Mouse (Mus musculus) spleen, embryonic (tissue): ENCODE data around the gene Odf3.

Source experiments
- CTCF ChIA-PET: fragments of 350-600 bp; sonication (Branson Sonifier 250); formaldehyde crosslinking; loops from one replicate; lab custom pipeline; 2022; lab: Charles Lee

Odf3 gene

DNA sequence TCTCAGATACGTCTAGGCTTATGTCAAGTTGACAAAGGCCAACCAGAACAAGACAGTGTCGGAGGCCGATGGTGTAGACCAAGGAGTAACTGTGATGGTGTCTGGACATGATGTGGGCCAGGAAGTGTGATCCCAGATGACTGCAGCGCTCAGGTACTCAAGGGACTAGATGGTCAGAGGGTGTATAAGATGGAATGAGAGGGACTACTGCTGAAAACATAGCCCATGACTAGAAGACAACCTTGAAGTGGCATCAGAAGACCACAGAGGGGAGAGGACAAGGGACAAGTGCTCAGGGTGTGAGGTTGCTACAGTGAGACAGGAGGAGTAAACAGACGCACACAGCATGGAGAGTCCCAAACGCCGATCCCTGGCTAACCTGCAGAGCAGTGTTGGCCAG is 3.8 kb upstream of the Odf3 start:
- CTCF ChIA-PET: no interaction called here

DNA sequence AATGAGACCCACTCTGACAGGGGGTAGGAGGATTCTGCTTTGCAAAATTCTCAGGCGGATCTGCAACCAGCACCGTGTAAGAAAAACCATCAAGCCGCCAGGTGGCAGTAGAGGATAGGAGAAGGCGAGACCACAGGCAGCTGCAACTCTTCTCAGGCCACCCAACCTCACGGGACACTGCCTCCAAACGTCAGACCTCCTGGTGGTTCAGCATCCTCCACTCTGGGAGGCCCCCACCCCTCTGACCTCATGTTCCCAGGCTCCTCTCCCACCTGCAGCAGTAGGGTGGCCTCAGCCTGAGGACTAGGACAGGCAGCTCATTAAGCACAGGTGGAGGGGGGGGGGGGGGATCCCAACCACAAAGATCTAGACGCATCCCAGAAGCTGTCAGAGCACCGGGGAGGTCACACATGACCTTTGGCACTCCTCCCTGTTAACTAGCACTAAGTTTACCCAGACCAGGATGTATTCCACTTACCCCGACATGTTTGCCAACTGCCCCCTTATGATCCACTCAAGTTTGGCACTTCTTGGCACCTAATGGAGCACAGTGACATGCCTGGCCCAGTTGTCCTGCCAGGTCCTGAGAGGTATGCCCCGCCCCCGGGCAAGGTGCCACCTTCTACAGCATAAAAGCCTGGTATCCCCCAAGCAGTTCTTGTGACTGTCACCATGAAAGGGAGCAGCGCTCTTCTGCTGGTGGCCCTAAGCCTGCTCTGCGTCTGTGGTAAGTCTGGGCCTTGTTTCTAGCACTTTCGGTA is 2.5 kb upstream of the Odf3 start, which contains the start of gene Scgb1c1:
TSS of gene Scgb1c1 (plus strand) at position 643 of the 761 bp plus-strand sequence.
- CTCF ChIA-PET: interaction anchor here (0.6 to 1.4 kb wide), 4 partner anchors 14 to 61 kb away, joined by 3 to 10 read pairs (median 6); no protein-coding TSS in a partner anchor

GRCm38 (mm10) chr7:140845683-140846082 is 1.9 kb upstream of the Odf3 start:
- CTCF ChIA-PET: interaction anchor here (1.4 kb wide), 2 partner anchors 57 to 60 kb away, joined by 5 to 6 read pairs; no protein-coding TSS in a partner anchor

GRCm38 (mm10) chr7:140846676-140847075 is 929 bp upstream of the Odf3 start:
- CTCF ChIA-PET: interaction anchor here (1.6 to 2.1 kb wide), 2 partner anchors 56 to 202 kb away, joined by 7 to 8 read pairs; no protein-coding TSS in a partner anchor

GRCm38 (mm10) chr7:140848591-140848990 is 986 bp downstream of the Odf3 start:
- CTCF ChIA-PET: interaction anchor here (2.1 kb wide), 1 partner anchor 200 kb away, joined by 8 read pairs; no protein-coding TSS in a partner anchor

- CTCF ChIA-PET: no interaction called here
Measured at GRCm38 (mm10) chr7:140851916-140852315, 4.3 kb downstream of the Odf3 start.

DNA sequence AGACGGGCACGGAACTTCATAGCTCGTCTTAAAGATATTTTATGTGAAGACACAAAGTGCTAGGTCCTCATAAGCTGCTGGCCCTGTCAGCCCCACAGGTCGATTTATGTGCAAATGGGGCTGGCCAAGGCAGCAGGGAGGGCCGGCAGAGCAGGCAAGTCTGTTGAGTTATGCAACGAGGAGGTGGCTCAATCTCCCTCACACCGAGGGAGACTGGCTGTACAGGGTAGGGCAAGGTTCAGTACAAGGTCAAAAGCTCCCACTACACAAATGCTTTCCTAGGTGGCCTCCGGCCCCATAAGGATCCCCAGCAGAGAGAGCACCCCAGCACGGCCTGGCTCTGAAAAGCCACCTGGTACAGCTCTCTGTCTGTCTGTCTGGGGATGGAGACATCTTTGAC is 5.8 kb downstream of the Odf3 start:
- CTCF ChIA-PET: no interaction called here

DNA sequence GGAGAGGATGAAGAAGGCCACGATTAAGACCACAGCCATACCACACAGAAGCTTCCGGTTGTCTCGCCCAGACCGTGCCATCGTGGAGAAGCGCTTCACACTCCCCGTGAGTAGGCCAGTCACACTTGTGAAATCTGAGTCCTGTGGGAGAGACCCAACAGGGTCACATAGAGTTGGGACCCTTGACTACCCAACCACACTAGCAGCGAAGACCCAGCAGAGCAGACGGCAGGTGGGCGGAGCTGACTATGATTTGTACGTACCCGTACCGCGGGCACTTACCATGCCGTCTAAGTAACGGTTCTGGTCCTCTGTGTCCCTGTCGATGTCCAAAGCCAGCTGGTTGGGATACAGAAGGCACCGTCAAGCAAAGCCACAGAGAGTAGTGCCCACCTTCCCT is 6.9 kb downstream of the Odf3 start:
- CTCF ChIA-PET: no interaction called here

- CTCF ChIA-PET: no interaction called here
Measured at GRCm38 (mm10) chr7:140855181-140855580, 7.6 kb downstream of the Odf3 start.

DNA sequence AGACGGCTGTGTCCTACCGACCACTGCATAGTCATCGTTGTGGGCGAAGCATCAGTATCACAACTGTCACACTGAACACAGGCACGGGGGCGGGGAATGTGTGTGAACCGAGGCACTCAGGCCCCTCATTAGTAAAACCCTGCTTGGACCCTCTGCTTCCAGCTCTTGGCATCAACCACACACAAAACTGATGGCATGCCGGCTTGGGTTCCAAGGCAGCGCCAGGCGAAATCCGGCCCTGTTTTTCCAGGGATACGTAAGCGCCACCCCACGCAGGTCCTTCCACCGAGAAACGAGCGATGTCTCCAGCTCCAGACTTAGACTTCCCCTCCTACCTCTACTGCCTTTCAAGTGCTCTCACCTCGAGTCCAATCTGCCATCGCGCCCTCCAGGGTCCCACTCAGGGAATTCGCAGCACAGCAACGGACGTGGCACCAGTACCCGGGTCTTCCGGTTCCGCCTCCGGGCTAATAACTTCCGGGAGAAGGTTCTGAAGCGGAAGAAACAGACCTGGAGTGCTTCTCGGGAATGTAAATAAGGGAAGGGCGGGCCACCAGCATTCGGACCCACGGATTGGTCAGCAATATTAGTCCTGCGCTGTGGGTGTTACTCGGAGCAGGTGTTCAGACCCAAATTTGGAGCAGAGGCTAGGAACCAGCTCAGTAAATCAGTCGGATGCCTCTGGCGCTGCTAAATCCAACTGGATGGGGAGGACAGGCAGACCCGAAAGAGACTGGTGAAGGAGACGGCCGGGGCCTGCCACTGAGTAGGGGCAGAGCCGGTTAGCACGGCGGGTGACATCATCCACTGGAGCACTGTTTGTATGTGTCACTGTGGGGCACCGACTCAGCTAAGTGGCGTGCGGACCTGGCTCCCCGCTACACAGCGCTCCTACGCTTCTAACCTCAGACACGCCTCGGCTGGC is 8.5 kb downstream of the Odf3 start, which contains the start of gene Gm45785:
TSS of gene Gm45785 (minus strand) at position 472 of the 925 bp plus-strand sequence.
- CTCF ChIA-PET: no interaction called here

GRCm38 (mm10) chr7:140856785-140857549 is 9.4 kb downstream of the Odf3 start, which contains the start of gene Ric8a:
TSS of gene Ric8a (plus strand) at chr7:140856957.
- CTCF ChIA-PET: no interaction called here

DNA sequence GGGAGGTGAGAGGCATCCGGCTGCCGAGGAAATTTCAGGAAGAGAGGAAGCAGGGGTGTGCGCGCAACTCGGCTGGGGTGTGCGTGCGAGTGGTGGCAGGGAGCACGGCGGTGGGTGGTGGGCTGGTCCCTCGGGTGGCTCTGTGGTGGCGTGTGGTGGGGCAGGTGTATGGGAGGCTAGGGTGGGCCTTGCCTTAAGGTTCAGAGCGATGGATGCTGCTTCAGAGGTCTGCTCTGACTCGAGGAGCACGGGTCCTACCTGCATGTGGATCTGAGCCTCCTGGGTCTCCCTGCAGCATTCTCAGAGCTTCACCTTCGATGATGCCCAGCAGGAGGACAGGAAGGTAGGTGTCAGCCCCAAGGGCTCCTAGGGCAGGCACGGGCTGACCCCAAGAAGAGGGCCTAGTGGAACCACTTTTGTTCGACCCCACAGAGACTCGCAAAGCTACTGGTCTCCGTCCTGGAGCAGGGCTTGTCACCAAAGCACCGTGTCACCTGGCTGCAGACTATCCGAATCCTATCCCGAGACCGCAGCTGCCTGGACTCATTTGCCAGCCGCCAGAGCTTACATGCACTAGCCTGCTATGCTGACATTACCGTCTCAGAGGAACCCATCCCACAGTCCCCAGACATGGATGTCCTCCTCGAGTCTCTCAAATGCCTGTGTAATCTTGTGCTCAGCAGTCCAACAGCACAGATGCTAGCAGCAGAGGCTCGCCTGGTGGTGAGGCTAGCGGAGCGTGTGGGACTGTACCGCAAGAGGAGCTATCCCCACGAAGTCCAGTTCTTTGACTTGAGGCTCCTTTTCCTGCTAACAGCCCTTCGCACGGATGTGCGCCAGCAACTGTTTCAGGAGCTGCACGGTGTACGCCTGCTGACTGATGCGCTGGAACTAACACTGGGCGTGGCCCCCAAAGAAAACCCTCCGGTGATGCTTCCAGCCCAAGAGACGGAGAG is 10.2 kb downstream of the Odf3 start, which contains the start of gene Bet1l:
TSS of gene Bet1l (minus strand) at position 28 of the 956 bp plus-strand sequence.
- CTCF ChIA-PET: no interaction called here

GRCm38 (mm10) chr7:140858746-140859145 is 11.1 kb downstream of the Odf3 start:
- CTCF ChIA-PET: interaction anchor here (0.6 kb wide), 1 partner anchor 14 kb away, joined by 3 read pairs; no protein-coding TSS in a partner anchor

GRCm38 (mm10) chr7:140859997-140860396 is 12.4 kb downstream of the Odf3 start:
- CTCF ChIA-PET: no interaction called here

DNA sequence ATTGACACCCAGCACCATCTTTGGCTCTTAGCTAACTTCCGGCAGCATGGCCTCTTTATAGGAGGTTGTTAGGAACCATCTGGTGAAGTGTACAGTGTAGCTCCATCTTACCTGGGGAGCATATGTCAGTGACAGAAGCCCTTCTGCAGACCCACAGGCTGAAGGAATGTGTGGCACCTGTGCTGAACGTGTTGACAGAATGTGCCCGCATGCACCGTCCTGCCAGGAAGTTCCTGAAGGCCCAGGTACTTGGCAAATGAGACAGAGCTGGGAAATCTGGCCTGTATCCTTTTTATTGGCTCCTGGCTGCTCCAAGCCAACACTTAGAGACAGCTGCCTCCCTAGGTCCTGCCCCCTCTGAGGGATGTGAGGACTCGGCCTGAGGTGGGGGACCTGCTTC is 13.1 kb downstream of the Odf3 start:
- CTCF ChIA-PET: no interaction called here

DNA sequence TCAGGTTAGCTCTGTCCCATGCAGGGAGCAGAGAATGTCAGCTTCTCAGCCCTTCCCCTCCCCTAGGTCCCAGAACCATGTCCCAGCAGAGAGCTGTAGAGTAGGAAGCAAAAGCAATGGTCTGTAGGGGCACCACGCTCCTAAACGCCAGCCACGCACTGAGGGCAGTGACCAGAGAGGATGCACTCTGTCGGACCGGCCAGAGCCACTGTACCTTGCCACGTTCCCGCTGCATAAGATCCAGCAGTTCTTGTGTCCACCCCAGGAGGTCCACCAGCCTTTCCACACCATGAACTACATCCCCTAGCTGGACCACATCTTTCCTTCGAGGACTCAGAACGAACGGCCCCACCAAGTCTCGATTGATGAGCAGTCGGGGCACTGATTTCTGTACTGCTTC is 17.2 kb downstream of the Odf3 start:
- CTCF ChIA-PET: no interaction called here

- CTCF ChIA-PET: no interaction called here
Measured at GRCm38 (mm10) chr7:140874224-140874623, 26.6 kb downstream of the Odf3 start.

DNA sequence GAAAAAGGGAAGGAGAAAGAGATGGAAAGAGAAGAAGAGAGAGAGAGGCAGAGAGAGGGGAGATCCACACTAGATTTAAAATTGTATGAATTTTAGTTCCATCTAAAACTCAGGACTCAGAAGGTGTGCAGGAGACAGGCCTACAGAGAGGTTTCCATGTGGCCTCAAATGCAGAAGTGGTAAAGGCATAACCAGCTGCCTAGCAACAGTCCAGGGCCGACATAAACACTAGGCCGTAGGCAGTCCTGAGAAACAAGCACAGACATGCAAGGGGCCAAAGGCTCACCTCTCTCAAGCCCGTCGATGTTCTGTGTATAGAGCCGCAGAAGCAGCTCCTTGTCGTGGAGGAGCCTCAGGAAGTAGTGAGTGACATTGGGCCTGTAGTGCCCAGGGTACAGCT is 29.8 kb downstream of the Odf3 start:
- CTCF ChIA-PET: no interaction called here

- CTCF ChIA-PET: no interaction called here
Measured at GRCm38 (mm10) chr7:140879355-140879754, 31.8 kb downstream of the Odf3 start.

GRCm38 (mm10) chr7:140880419-140880818 is 32.8 kb downstream of the Odf3 start:
- CTCF ChIA-PET: no interaction called here
